Mouse (Mus musculus): Measurements from ENCODE around the gene Fbxl3. TPM values are rescaled to one million over a fixed set of nuclear protein-coding genes. Genes with fewer than 3 reads are reported as not detected.

Gene Fbxl3
- polyA plus RNA-seq, 1 experiment, result 10.4 TPM

DNA sequence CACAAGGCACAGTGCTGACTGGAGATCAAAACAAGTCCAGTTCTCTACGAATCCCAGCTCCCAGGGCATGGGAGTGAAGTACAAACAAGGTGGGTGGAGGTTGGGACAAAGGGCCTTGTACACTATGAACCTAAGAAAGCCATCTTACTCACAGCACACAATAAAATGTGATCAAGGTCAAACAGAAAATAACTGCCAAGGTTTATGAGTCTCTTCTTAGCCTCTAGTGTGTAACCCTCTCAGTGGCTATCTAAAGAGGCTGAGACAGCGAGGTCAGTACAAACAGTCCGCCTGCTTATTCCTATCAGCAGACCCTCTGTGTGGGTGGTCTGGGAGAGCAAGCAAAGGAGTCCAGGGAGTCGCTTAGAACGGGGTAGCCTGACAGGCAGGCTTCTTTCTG lies 11.5 kb downstream of the Fbxl3 start:
- Histone ChIP-seq H3K27me3 (ENCODE audit: control insufficient read depth, insufficient read depth, insufficient read length) (no peaks in the 10 kb centered on the region), H3ac (ENCODE audit: control insufficient read depth, insufficient read length) (no peak overlapping the region), H3K36me3 (ENCODE audit: control insufficient read depth, insufficient read depth) (peaks cover 46% of the 10 kb centered on the region), H3K79me2 (ENCODE audit: control insufficient read depth, insufficient read depth) (peaks cover 33% of the 10 kb centered on the region), H3K4me3 (no peak overlapping the region), H3K4me2 (ENCODE audit: low read depth) (no peak overlapping the region)
- TF ChIP-seq MYOD1 (IDR thresholded peaks at IDR 0.05; ENCODE audit: control insufficient read depth in 1 of 3, insufficient read length in 2 of 3, low read depth in 2 of 3), result no peak
- no peak for TF ChIP-seq MYOG (IDR thresholded peaks at IDR 0.05; ENCODE audit: control insufficient read depth in 1 of 3, insufficient read depth in 1 of 3, insufficient read length in 2 of 3, low read depth in 2 of 3)
- TF ChIP-seq CEBPB (IDR thresholded peaks at IDR 0.05; ENCODE audit: insufficient read depth, poor library complexity, severe bottlenecking), result no peak
- no peak for TF ChIP-seq SRF (IDR thresholded peaks at IDR 0.05; ENCODE audit: control insufficient read depth, insufficient read length, low read depth)
- TF ChIP-seq POLR2AphosphoS2 (IDR thresholded peaks at IDR 0.05; ENCODE audit: insufficient read length, low read depth), result no peak
- no peak for TF ChIP-seq TCF12 (IDR thresholded peaks at IDR 0.05; ENCODE audit: insufficient read depth, poor library complexity, severe bottlenecking)
- no peak for TF ChIP-seq POLR2A (IDR thresholded peaks at IDR 0.05; ENCODE audit: insufficient read length, low read depth)
- TF ChIP-seq E2F4 (IDR thresholded peaks at IDR 0.05; ENCODE audit: insufficient read depth), result no peak
- TF ChIP-seq MAX (IDR thresholded peaks at IDR 0.05; ENCODE audit: low read depth), result no peak
- TF ChIP-seq USF1 (IDR thresholded peaks at IDR 0.05; ENCODE audit: low read depth), result no peak
- TF ChIP-seq TCF3 (IDR thresholded peaks at IDR 0.05; ENCODE audit: insufficient read length, low read depth), result no peak
- TF ChIP-seq REST (IDR thresholded peaks at IDR 0.05; ENCODE audit: insufficient read depth, insufficient read length), result no peak

DNA sequence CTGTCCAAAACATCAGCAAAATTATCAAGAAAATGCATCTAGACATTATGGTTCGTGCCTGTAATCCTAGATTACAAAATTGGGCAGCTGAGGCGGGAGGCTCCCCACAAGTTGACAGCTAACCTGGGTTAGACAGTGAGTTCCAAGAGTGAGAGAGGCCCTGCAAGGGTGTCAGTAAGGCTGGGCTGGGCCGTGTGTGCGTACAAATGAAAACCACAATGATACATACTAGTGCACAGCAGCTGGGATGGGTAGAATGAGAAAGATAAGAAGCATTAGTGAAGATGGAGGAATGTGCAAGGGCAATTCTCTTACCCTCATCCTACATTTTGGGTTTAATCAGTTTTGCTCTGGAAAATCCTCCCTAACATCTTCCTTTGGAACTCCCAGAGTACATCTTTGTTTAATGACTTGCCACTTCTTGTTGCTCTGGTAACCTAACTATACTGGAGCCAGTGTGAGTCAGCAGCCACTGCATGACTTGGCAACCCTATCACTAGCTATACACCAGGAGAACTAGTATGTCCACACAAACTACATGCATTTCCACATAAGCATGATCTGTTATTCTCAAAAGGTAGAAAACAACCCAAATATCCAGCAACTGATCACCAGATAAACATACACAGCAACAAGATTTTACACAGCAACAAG lies 12.6 kb downstream of the Fbxl3 start:
- H3K27me3 ChIP-seq (ENCODE audit: control insufficient read depth, insufficient read depth, insufficient read length), result no peaks in the 10 kb centered on the region
- peaks cover 26% of the 10 kb centered on the region for H3K79me2 ChIP-seq (ENCODE audit: control insufficient read depth, insufficient read depth)
- peaks cover 55% of the 10 kb centered on the region for H3K36me3 ChIP-seq (ENCODE audit: control insufficient read depth, insufficient read depth)
- no peak overlapping the region for H3K4me3 ChIP-seq
- no peak overlapping the region for H3ac ChIP-seq (ENCODE audit: control insufficient read depth, insufficient read length)
- TF ChIP-seq REST (IDR thresholded peaks at IDR 0.05; ENCODE audit: insufficient read depth, insufficient read length) (no peak), CEBPB (IDR thresholded peaks at IDR 0.05; ENCODE audit: insufficient read depth, poor library complexity, severe bottlenecking) (no peak), TCF3 (IDR thresholded peaks at IDR 0.05; ENCODE audit: insufficient read length, low read depth) (no peak), MAX (IDR thresholded peaks at IDR 0.05; ENCODE audit: low read depth) (no peak), POLR2A (IDR thresholded peaks at IDR 0.05; ENCODE audit: insufficient read length, low read depth) (no peak), SRF (IDR thresholded peaks at IDR 0.05; ENCODE audit: control insufficient read depth, insufficient read length, low read depth) (no peak), POLR2AphosphoS2 (IDR thresholded peaks at IDR 0.05; ENCODE audit: insufficient read length, low read depth) (no peak), USF1 (IDR thresholded peaks at IDR 0.05; ENCODE audit: low read depth) (no peak), E2F4 (IDR thresholded peaks at IDR 0.05; ENCODE audit: insufficient read depth) (no peak), MYOG (IDR thresholded peaks at IDR 0.05; ENCODE audit: control insufficient read depth in 1 of 3, insufficient read depth in 1 of 3, insufficient read length in 2 of 3, low read depth in 2 of 3) (no peak)
- no peak overlapping the region for H3K4me2 ChIP-seq (ENCODE audit: low read depth)

DNA sequence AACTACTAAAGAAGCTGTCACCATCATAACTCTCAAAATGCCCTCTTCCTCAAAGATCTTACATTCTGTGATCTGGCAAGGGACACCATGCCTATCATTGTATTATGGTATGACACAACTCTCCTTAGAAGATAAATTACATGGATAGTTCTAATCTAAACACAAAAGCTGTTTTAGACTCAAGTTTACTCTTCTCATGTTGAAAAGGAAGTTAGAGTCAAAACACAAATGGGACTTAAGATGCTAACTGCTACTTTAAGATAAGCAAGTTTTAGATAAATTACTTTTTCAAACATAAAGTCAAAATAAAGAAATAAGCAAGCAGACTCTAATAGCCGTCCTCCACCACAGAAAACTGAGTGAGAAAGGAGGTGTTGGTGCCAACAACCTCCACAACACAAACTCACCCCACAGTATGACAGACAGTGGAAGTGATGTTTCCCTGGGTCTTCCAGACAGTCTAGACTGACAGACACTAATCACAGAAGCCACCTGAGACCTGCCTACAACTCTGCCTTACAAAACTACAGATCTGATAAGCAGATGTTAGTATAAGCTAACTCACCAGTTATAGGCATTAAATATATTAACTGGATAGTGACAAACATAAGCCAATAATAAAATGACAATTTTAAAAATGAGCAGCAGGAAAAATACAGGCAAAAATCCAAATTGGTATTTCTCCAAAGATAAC lies 13.4 kb downstream of the Fbxl3 start:
- peaks cover 55% of the 10 kb centered on the region for H3K36me3 ChIP-seq (ENCODE audit: control insufficient read depth, insufficient read depth)
- peaks cover 17% of the 10 kb centered on the region for H3K79me2 ChIP-seq (ENCODE audit: control insufficient read depth, insufficient read depth)
- H3K27me3 ChIP-seq (ENCODE audit: control insufficient read depth, insufficient read depth, insufficient read length), result no peaks in the 10 kb centered on the region

GRCm38 (mm10) chr14:103079209-103079977 lies 20.0 kb downstream of the Fbxl3 start:
- TF ChIP-seq E2F4 (IDR thresholded peaks at IDR 0.05; ENCODE audit: insufficient read depth) (no peak), SRF (IDR thresholded peaks at IDR 0.05; ENCODE audit: control insufficient read depth, insufficient read length, low read depth) (no peak), CEBPB (IDR thresholded peaks at IDR 0.05; ENCODE audit: insufficient read depth, poor library complexity, severe bottlenecking) (no peak), MYOG (IDR thresholded peaks at IDR 0.05; ENCODE audit: control insufficient read depth in 1 of 3, insufficient read depth in 1 of 3, insufficient read length in 2 of 3, low read depth in 2 of 3) (no peak), TCF12 (IDR thresholded peaks at IDR 0.05; ENCODE audit: insufficient read depth, poor library complexity, severe bottlenecking) (no peak), REST (IDR thresholded peaks at IDR 0.05; ENCODE audit: insufficient read depth, insufficient read length) (no peak), POLR2AphosphoS2 (IDR thresholded peaks at IDR 0.05; ENCODE audit: insufficient read length, low read depth) (no peak), POLR2A (IDR thresholded peaks at IDR 0.05; ENCODE audit: insufficient read length, low read depth) (no peak), MYOD1 (IDR thresholded peaks at IDR 0.05; ENCODE audit: control insufficient read depth in 1 of 3, insufficient read length in 2 of 3, low read depth in 2 of 3) (no peak), MAX (IDR thresholded peaks at IDR 0.05; ENCODE audit: low read depth) (no peak), USF1 (IDR thresholded peaks at IDR 0.05; ENCODE audit: low read depth) (no peak), TCF3 (IDR thresholded peaks at IDR 0.05; ENCODE audit: insufficient read length, low read depth) (no peak)
- Histone ChIP-seq H3ac (ENCODE audit: control insufficient read depth, insufficient read length) (no peak overlapping the region), H3K4me3 (no peak overlapping the region), H3K27me3 (ENCODE audit: control insufficient read depth, insufficient read depth, insufficient read length) (no peaks in the 10 kb centered on the region), H3K79me2 (ENCODE audit: control insufficient read depth, insufficient read depth) (no peaks in the 10 kb centered on the region), H3K36me3 (ENCODE audit: control insufficient read depth, insufficient read depth) (peaks cover 51% of the 10 kb centered on the region), H3K4me2 (ENCODE audit: low read depth) (no peak overlapping the region)

More for the DNA sequence above, 13.4 kb downstream of the Fbxl3 start:
- TF ChIP-seq SRF (IDR thresholded peaks at IDR 0.05; ENCODE audit: control insufficient read depth, insufficient read length, low read depth) (no peak), USF1 (IDR thresholded peaks at IDR 0.05; ENCODE audit: low read depth) (no peak), CEBPB (IDR thresholded peaks at IDR 0.05; ENCODE audit: insufficient read depth, poor library complexity, severe bottlenecking) (no peak), MYOD1 (IDR thresholded peaks at IDR 0.05; ENCODE audit: control insufficient read depth in 1 of 3, insufficient read length in 2 of 3, low read depth in 2 of 3) (no peak)
- Histone ChIP-seq H3K4me2 (ENCODE audit: low read depth) (no peak overlapping the region), H3K4me3 (no peak overlapping the region), H3ac (ENCODE audit: control insufficient read depth, insufficient read length) (no peak overlapping the region)

Data from myocyte (in vitro differentiated cells).